In genomic region chr12:86859924-86860790, GRCm38 (mm10) we compare ENCODE assay signal across 8 mouse cellular contexts. TPM values are rescaled to one million over a fixed set of nuclear protein-coding genes. Genes with fewer than 3 reads are reported as not detected.
DNase-seq lines count a peak whose midpoint lies in the region; ATAC-seq lines count a peak whose summit lies in the region.

No protein-coding gene starts in this region.

- no peak overlapping the region for H3K9ac ChIP-seq in kidney, embryonic 15.5 days
- no peak overlapping the region; the same call in 1 of the 2 replicates for H3K9ac ChIP-seq in forebrain, embryonic 16.5 days (replicated peaks; ENCODE audit: low read depth, low read length)
- peak overlapping the region; percentile 31; the same call in 1 of the 2 replicates for H3K9ac ChIP-seq in limb, embryonic 13.5 days

- no peak overlapping the region for H3K4me2 ChIP-seq in kidney, embryonic 15.5 days
- no peak overlapping the region for H3K4me2 ChIP-seq in forebrain, embryonic 16.5 days (ENCODE audit: low read length)
- no peak overlapping the region for H3K4me2 ChIP-seq in limb, embryonic 13.5 days (replicated peaks)

- peak overlapping the region; percentile 25 for H3K27ac ChIP-seq in kidney, embryonic 15.5 days
- peak overlapping the region; percentile 76 for H3K27ac ChIP-seq in forebrain, embryonic 16.5 days (ENCODE audit: low read length)
- peak overlapping the region; percentile 49; the same call in 1 of the 2 replicates for H3K27ac ChIP-seq in limb, embryonic 13.5 days

- H3K4me1 ChIP-seq in kidney, embryonic 15.5 days: peaks cover 43% of the 10 kb centered on the region
- H3K4me1 ChIP-seq in forebrain, embryonic 16.5 days (replicated peaks; ENCODE audit: control insufficient read depth, insufficient read depth, low read length): peaks cover 25% of the 10 kb centered on the region
- H3K4me1 ChIP-seq in limb, embryonic 13.5 days: peaks cover 35% of the 10 kb centered on the region

- no peaks in the 10 kb centered on the region for H3K27me3 ChIP-seq in kidney, embryonic 15.5 days
- no peaks in the 10 kb centered on the region for H3K27me3 ChIP-seq in forebrain, embryonic 16.5 days (replicated peaks; ENCODE audit: control insufficient read depth, insufficient read depth, low read length)
- no peaks in the 10 kb centered on the region for H3K27me3 ChIP-seq in limb, embryonic 13.5 days

- no peak overlapping the region for H3K4me3 ChIP-seq in kidney, embryonic 15.5 days (replicated peaks)
- no peak overlapping the region for H3K4me3 ChIP-seq in forebrain, embryonic 16.5 days (replicated peaks; ENCODE audit: low read length)
- no peak overlapping the region for H3K4me3 ChIP-seq in limb, embryonic 13.5 days

- DNase-seq in kidney, adult 11 months: no peak
- DNase-seq in right cerebral cortex, postnatal 14 days: peak; percentile 50
- DNase-seq in adrenal gland, postnatal 25 days: no peak
- no peak for DNase-seq in adrenal gland, adult 18-20 months (ENCODE audit: low spot score in 2 of 2)

- no peaks in the 10 kb centered on the region for H3K36me3 ChIP-seq in kidney, embryonic 15.5 days
- no peaks in the 10 kb centered on the region for H3K36me3 ChIP-seq in forebrain, embryonic 16.5 days (ENCODE audit: control insufficient read depth, insufficient read depth)
- no peaks in the 10 kb centered on the region for H3K36me3 ChIP-seq in limb, embryonic 13.5 days

- 34% methylated on average over 10 of the region's 10 CpGs for WGBS in kidney, embryonic 15.5 days
- WGBS in forebrain, embryonic 16.5 days: 38% methylated on average over 10 of the region's 10 CpGs
- 52% methylated on average over 10 of the region's 10 CpGs for WGBS in limb, embryonic 13.5 days

- 0 out of 2 replicates have a peak, but pooled peaks have one; percentile 24 for ATAC-seq in kidney, embryonic 15.5 days (replicated peaks; ENCODE audit: low FRiP score)
- ATAC-seq in activated CD4-positive, CD25-positive, alpha-beta regulatory T cell, adult 4 months: peak; percentile 79
- peak; percentile 63 for ATAC-seq in forebrain, embryonic 16.5 days
- ATAC-seq in limb, embryonic 13.5 days (ENCODE audit: low FRiP score, low read depth): no peak

- H3K9me3 ChIP-seq in kidney, embryonic 15.5 days (replicated peaks): no peaks in the 10 kb centered on the region
- H3K9me3 ChIP-seq in forebrain, embryonic 16.5 days (ENCODE audit: control insufficient read depth, low read length): 0 out of 2 replicates have a peak, but pooled peaks cover 2% of the 10 kb centered on the region
- H3K9me3 ChIP-seq in limb, embryonic 13.5 days: no peaks in the 10 kb centered on the region

RNA-seq across cellular contexts. Expression of gene Irf2bpl, which starts 24.4 kb away (rescaled TPM):
- 40.7 and 43.9 TPM in 2 replicates for polyA plus RNA-seq in kidney, embryonic 15.5 days (2015; fragmentation: Nextera tagmentation; extraction: Ambion mirVana)
- 10 to 100 TPM in 1 of 2 experiments, 1 to 10 TPM in 1; 8.6 to 13.6 TPM for polyA plus RNA-seq in activated CD4-positive, CD25-positive, alpha-beta regulatory T cell, adult 4 months (2017; shearing (Covaris generic))
- polyA plus RNA-seq in forebrain, embryonic 16.5 days (2015; fragmentation: Nextera tagmentation; extraction: Ambion mirVana): 67.0 and 74.0 TPM in 2 replicates
- 39.2 and 41.2 TPM in 2 replicates for polyA plus RNA-seq in limb, embryonic 13.5 days (2015; fragmentation: Nextera tagmentation; extraction: Ambion mirVana)
- total RNA-seq in adrenal gland, postnatal 25 days (2021): 65.4 and 74.6 TPM in 2 replicates
- total RNA-seq in adrenal gland, adult 18-20 months (2021): 10 to 100 TPM; 61.0 to 61.4 TPM

Comparison
In these comparisons a context has a peak if more than half of its experiments do, and no peak if none do; other contexts are left out.
1. H3K27ac ChIP-seq: peak in every context shown above with its lines; median percentile 76 in forebrain, embryonic 16.5 days; 49 in limb, embryonic 13.5 days; 25 in kidney, embryonic 15.5 days.